Mouse (Mus musculus) cerebellum, adult 9-11 months (tissue): ENCODE results near the gene Lix1.

Experiments used
- DNase-seq: peaks from one replicate; pipeline ENCODE4 v3.0.0; 2022

The Lix1 gene

GRCm38 (mm10) chr17:17499278-17499677 is 96.8 kb downstream of the Lix1 start:
- no peak for DNase-seq

DNA sequence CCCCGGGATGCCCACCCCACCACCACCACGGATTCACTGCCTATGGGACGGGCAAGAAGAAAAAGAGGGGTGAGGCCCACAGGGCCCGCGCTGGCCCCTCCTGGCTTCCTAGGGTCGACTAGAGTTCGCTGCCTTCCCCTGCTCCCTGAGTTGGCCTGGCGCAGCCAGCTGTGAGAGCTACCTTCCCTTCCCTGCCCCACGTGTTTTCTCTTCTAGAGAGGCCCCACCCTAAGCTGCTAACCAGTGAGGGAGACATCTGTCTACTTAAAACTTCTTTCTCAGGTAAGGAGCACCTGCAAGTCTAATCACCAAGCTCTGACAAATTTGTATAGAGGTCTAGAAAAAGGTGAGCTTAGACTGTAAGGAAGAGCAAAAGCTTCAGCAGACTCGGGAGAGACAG is 104.2 kb downstream of the Lix1 start:
- DNase-seq: no peak
